Mouse (Mus musculus): ENCODE results near the gene Stard13. TPM values are rescaled to one million over a fixed set of nuclear protein-coding genes. Genes with fewer than 3 reads are reported as not detected.

Stard13 gene
- total RNA-seq, 1 experiment: 6.8 TPM

DNA sequence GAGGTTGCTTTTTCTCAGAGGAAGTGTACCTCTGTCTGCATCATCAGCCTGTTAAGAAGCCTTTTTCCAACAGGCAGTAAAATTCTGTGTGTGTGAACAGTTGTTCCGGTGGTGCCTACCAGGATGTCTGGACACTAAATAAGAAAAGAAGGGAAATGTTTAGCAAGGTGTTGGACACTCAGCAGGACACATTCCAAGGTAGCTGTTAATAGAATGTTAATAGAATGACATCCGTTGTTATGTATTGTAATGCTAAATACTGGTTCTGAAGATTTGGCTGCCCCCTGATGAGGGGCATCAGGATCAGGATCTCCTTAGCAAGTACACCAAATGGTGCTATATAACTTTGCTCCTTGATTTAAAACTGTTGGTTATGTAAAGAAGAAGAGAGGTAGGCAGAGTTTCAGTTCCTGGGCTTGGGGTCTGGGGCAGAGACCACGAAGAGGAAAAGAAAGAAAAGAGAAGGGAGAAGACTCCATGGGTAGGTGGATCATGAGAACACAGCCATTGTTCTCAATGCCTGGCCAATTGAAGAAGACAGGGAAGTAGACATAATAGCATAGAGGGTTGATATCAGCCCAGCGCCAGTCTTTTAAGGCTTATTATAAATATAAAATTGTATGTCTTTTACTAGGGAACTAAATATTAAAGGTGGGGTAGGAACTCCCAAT lies 9.8 kb downstream of the Stard13 start:
- Histone ChIP-seq H3K27ac (ENCODE audit: insufficient read depth, low read depth, low read length, poor library complexity, severe bottlenecking) (no peak overlapping the region), H3K9ac (ENCODE audit: insufficient read depth, low read depth, low read length, poor library complexity, severe bottlenecking) (no peak overlapping the region), H3K4me3 (ENCODE audit: insufficient read depth in 1 of 2, low read depth in 1 of 2, low read length in 2 of 2, poor library complexity in 1 of 2, severe bottlenecking in 1 of 2) (no peak overlapping the region), H3K9me3 (ENCODE audit: control insufficient read depth, insufficient read depth, low read depth, low read length) (no peaks in the 10 kb centered on the region), H3K36me3 (ENCODE audit: control insufficient read depth, insufficient read depth, low read length, poor library complexity, severe bottlenecking) (no peaks in the 10 kb centered on the region), H3K4me1 (ENCODE audit: control insufficient read depth in 2 of 2, insufficient read depth in 2 of 2, low read length in 2 of 2, poor library complexity in 1 of 2) (no peaks in the 10 kb centered on the region; a peak in 1 of 4 replicates)
- no peak for DNase-seq (ENCODE audit: low read depth, low spot score)
- no peak for TF ChIP-seq ZNF384 (IDR thresholded peaks at IDR 0.05; ENCODE audit: low read depth, low read length)
- TF ChIP-seq MAFK (IDR thresholded peaks at IDR 0.05; ENCODE audit: insufficient read depth, low read depth, low read length): no peak
- no peak for TF ChIP-seq ZC3H11A (IDR thresholded peaks at IDR 0.05; ENCODE audit: borderline replicate concordance, low read depth, low read length)
- no peak for TF ChIP-seq CHD2 (IDR thresholded peaks at IDR 0.05; ENCODE audit: low read depth, low read length)
- no peak for TF ChIP-seq HCFC1 (IDR thresholded peaks at IDR 0.05; ENCODE audit: borderline replicate concordance, insufficient read depth, low read length)
- in situ Hi-C loops (cut with MboI; ENCODE audit: low sequenced_read_pairs in 2 of 2, unreplicated experiment in 2 of 2): no loop called here

GRCm38 (mm10) chr5:151222791-151223190 lies 10.8 kb downstream of the Stard13 start:
- in situ Hi-C loops (cut with MboI; ENCODE audit: low sequenced_read_pairs in 2 of 2, unreplicated experiment in 2 of 2): no loop called here
- H3K4me1 ChIP-seq (ENCODE audit: control insufficient read depth in 2 of 2, insufficient read depth in 2 of 2, low read length in 2 of 2, poor library complexity in 1 of 2): peaks cover 3 to 6% of the 10 kb centered on the region in 2 experiments; a peak in 2 of 4 replicates
- no peak for TF ChIP-seq ZNF384 (IDR thresholded peaks at IDR 0.05; ENCODE audit: low read depth, low read length)
- TF ChIP-seq CHD2 (IDR thresholded peaks at IDR 0.05; ENCODE audit: low read depth, low read length): no peak
- TF ChIP-seq HCFC1 (IDR thresholded peaks at IDR 0.05; ENCODE audit: borderline replicate concordance, insufficient read depth, low read length): no peak
- no peak for TF ChIP-seq ZC3H11A (IDR thresholded peaks at IDR 0.05; ENCODE audit: borderline replicate concordance, low read depth, low read length)
- no peak for TF ChIP-seq MAFK (IDR thresholded peaks at IDR 0.05; ENCODE audit: insufficient read depth, low read depth, low read length)
- no peak overlapping the region for H3K9ac ChIP-seq (ENCODE audit: insufficient read depth, low read depth, low read length, poor library complexity, severe bottlenecking)
- no peak overlapping the region for H3K27ac ChIP-seq (ENCODE audit: insufficient read depth, low read depth, low read length, poor library complexity, severe bottlenecking)
- no peaks in the 10 kb centered on the region for H3K36me3 ChIP-seq (ENCODE audit: control insufficient read depth, insufficient read depth, low read length, poor library complexity, severe bottlenecking)
- H3K4me3 ChIP-seq (ENCODE audit: insufficient read depth in 1 of 2, low read depth in 1 of 2, low read length in 2 of 2, poor library complexity in 1 of 2, severe bottlenecking in 1 of 2): no peak overlapping the region
- no peak for DNase-seq (ENCODE audit: low read depth, low spot score)
- no peaks in the 10 kb centered on the region for H3K9me3 ChIP-seq (ENCODE audit: control insufficient read depth, insufficient read depth, low read depth, low read length)

GRCm38 (mm10) chr5:151218689-151219115 lies 14.9 kb downstream of the Stard13 start:
- H3K4me3 ChIP-seq (ENCODE audit: insufficient read depth in 1 of 2, low read depth in 1 of 2, low read length in 2 of 2, poor library complexity in 1 of 2, severe bottlenecking in 1 of 2): no peak overlapping the region
- TF ChIP-seq ZNF384 (IDR thresholded peaks at IDR 0.05; ENCODE audit: low read depth, low read length) (no peak), MAFK (IDR thresholded peaks at IDR 0.05; ENCODE audit: insufficient read depth, low read depth, low read length) (peak; percentile 30; the same call in 1 of the 2 replicates)
- no peak overlapping the region for H3K27ac ChIP-seq (ENCODE audit: insufficient read depth, low read depth, low read length, poor library complexity, severe bottlenecking)
- H3K9me3 ChIP-seq (ENCODE audit: control insufficient read depth, insufficient read depth, low read depth, low read length): no peaks in the 10 kb centered on the region
- DNase-seq (ENCODE audit: low read depth, low spot score): peak; percentile 48
- H3K36me3 ChIP-seq (ENCODE audit: control insufficient read depth, insufficient read depth, low read length, poor library complexity, severe bottlenecking): no peaks in the 10 kb centered on the region
- H3K9ac ChIP-seq (ENCODE audit: insufficient read depth, low read depth, low read length, poor library complexity, severe bottlenecking): no peak overlapping the region
- in situ Hi-C loops (cut with MboI; ENCODE audit: low sequenced_read_pairs in 2 of 2, unreplicated experiment in 2 of 2): no loop called here
- H3K4me1 ChIP-seq (ENCODE audit: control insufficient read depth in 2 of 2, insufficient read depth in 2 of 2, low read length in 2 of 2, poor library complexity in 1 of 2): peaks cover 3 to 6% of the 10 kb centered on the region in 2 experiments; a peak in 2 of 4 replicates

GRCm38 (mm10) chr5:151213097-151213496 lies 20.5 kb downstream of the Stard13 start:
- DNase-seq (ENCODE audit: low read depth, low spot score): no peak
- Histone ChIP-seq H3K36me3 (ENCODE audit: control insufficient read depth, insufficient read depth, low read length, poor library complexity, severe bottlenecking) (no peaks in the 10 kb centered on the region), H3K9me3 (ENCODE audit: control insufficient read depth, insufficient read depth, low read depth, low read length) (no peaks in the 10 kb centered on the region), H3K4me3 (ENCODE audit: insufficient read depth in 1 of 2, low read depth in 1 of 2, low read length in 2 of 2, poor library complexity in 1 of 2, severe bottlenecking in 1 of 2) (no peak overlapping the region), H3K27ac (ENCODE audit: insufficient read depth, low read depth, low read length, poor library complexity, severe bottlenecking) (no peak overlapping the region), H3K4me1 (ENCODE audit: control insufficient read depth in 2 of 2, insufficient read depth in 2 of 2, low read length in 2 of 2, poor library complexity in 1 of 2) (peaks cover 0 to 1% of the 10 kb centered on the region in 2 experiments; a peak in 1 of 4 replicates), H3K9ac (ENCODE audit: insufficient read depth, low read depth, low read length, poor library complexity, severe bottlenecking) (no peak overlapping the region)
- TF ChIP-seq CHD2 (IDR thresholded peaks at IDR 0.05; ENCODE audit: low read depth, low read length) (no peak), HCFC1 (IDR thresholded peaks at IDR 0.05; ENCODE audit: borderline replicate concordance, insufficient read depth, low read length) (no peak), ZNF384 (IDR thresholded peaks at IDR 0.05; ENCODE audit: low read depth, low read length) (no peak), ZC3H11A (IDR thresholded peaks at IDR 0.05; ENCODE audit: borderline replicate concordance, low read depth, low read length) (no peak), MAFK (IDR thresholded peaks at IDR 0.05; ENCODE audit: insufficient read depth, low read depth, low read length) (no peak)
- in situ Hi-C loops (cut with MboI; ENCODE audit: low sequenced_read_pairs in 2 of 2, unreplicated experiment in 2 of 2): no loop called here

Measured in ES-E14 (cell line).